Mouse (Mus musculus) CH12.LX (cell line): ENCODE measurements around the gene Acad12.

Experiments
- E2F4 ChIP-seq: IDR thresholded peaks from 2 replicates; pipeline ENCODE4 v1.6.1; 2011; ENCODE audit warnings: low read depth, low read length, improper control_type of control experiment; ENCODE audit not compliant: insufficient replicate concordance
- EP300 ChIP-seq: IDR thresholded peaks from 2 replicates; pipeline ENCODE4 v1.6.1; 2011; ENCODE audit warnings: low read length, improper control_type of control experiment
- HCFC1 ChIP-seq: IDR thresholded peaks from 2 replicates; pipeline ENCODE4 v1.6.1; 2012; ENCODE audit warnings: low read depth, mild to moderate bottlenecking, inconsistent platforms, low read length, improper control_type of control experiment
- MYC ChIP-seq: IDR thresholded peaks from 2 replicates; pipeline ENCODE4 v1.6.1; 2011; ENCODE audit warnings: low read depth, mild to moderate bottlenecking, improper control_type of control experiment, low read length
- NRF1 ChIP-seq: IDR thresholded peaks from 2 replicates; pipeline ENCODE4 v1.6.1; 2014; ENCODE audit warnings: low read depth, mild to moderate bottlenecking, inconsistent platforms, low read length, improper control_type of control experiment, moderate library complexity
- RAD21 ChIP-seq: IDR thresholded peaks from 2 replicates; pipeline ENCODE4 v1.6.1; 2011; ENCODE audit warnings: low read depth, mild to moderate bottlenecking, low read length, improper control_type of control experiment, moderate library complexity
- SMC3 ChIP-seq: IDR thresholded peaks from 2 replicates; pipeline ENCODE4 v1.6.1; 2011; ENCODE audit warnings: low read depth, low read length, improper control_type of control experiment
- ZC3H11A ChIP-seq: IDR thresholded peaks from 2 replicates; pipeline ENCODE4 v1.6.1; 2012; ENCODE audit warnings: low read depth, mild to moderate bottlenecking, inconsistent platforms, low read length, improper control_type of control experiment
- ZMIZ1 ChIP-seq: IDR thresholded peaks from 2 replicates; pipeline ENCODE4 v1.6.1; 2012; ENCODE audit warnings: low read depth, mild to moderate bottlenecking, inconsistent platforms, low read length, improper control_type of control experiment
- ZNF384 ChIP-seq: IDR thresholded peaks from 2 replicates; pipeline ENCODE4 v1.6.1; 2012; ENCODE audit warnings: low read depth, low read length, improper control_type of control experiment, inconsistent platforms

DNA sequence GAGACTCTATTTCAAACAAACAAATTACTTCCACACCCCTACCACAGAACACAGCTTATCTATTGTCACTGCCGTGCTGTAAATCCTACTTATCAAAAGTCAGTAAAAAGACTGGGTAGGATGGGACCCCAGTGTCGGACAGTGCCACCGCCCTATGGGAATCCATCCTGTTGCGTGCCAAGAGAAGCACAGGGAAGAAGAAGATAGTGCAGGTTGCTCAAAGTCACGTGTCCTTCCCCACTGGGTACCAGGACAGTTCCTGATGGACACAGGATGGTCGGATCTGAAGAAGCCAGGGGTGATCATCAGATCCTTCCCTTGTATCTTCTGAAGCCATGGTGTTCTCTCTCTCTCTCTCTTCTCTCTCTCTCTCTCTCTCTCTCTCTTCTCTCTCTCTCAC lies 23.0 kb downstream of the Acad12 start:
- TF ChIP-seq EP300 (no peak), SMC3 (no peak), MYC (no peak), ZNF384 (no peak), ZMIZ1 (no peak), ZC3H11A (no peak), RAD21 (no peak), E2F4 (no peak), NRF1 (no peak), HCFC1 (no peak)
